Mouse (Mus musculus) erythroblast, embryonic 14.5 days (primary cell): ENCODE data around the gene Trak1.

Experiments used
- GATA1 ChIP-seq: IDR thresholded peaks from 2 replicates; pipeline ENCODE4 v1.6.1; 2012; ENCODE audit warnings: low read length, inconsistent platforms, mixed read lengths
- TAL1 ChIP-seq: IDR thresholded peaks from 3 replicates; pipeline ENCODE4 v1.6.1; 2012; ENCODE audit warnings: low read length, inconsistent platforms, mixed read lengths

DNA sequence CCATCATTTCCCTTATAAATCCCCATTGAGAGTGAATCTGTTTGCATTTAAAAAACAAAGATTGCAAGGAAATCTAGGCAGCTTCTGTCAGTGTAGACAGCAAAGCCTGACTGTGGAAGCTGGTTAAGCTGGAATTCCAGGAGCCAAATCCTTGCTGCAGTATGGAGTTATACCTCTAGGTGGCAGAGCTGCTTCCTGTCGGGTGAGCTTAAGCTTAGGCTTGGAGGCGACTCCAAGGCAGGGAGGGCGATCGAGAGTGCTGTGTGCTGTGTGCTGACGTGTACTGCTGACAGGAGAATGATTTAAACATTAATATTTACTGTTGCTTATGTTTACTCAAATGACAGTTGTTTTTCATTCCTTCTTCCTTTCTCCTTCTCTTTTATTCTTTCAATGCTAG, 95.1 kb downstream of the Trak1 start:
- TF ChIP-seq GATA1 (no peak), TAL1 (no peak)
